Mouse (Mus musculus) layer of hippocampus, adult 9-11 months (tissue): ENCODE results near the gene F11r.

Experiments
- DNase-seq: peaks from one replicate; pipeline ENCODE4 v3.0.0; 2022

F11r gene

DNA sequence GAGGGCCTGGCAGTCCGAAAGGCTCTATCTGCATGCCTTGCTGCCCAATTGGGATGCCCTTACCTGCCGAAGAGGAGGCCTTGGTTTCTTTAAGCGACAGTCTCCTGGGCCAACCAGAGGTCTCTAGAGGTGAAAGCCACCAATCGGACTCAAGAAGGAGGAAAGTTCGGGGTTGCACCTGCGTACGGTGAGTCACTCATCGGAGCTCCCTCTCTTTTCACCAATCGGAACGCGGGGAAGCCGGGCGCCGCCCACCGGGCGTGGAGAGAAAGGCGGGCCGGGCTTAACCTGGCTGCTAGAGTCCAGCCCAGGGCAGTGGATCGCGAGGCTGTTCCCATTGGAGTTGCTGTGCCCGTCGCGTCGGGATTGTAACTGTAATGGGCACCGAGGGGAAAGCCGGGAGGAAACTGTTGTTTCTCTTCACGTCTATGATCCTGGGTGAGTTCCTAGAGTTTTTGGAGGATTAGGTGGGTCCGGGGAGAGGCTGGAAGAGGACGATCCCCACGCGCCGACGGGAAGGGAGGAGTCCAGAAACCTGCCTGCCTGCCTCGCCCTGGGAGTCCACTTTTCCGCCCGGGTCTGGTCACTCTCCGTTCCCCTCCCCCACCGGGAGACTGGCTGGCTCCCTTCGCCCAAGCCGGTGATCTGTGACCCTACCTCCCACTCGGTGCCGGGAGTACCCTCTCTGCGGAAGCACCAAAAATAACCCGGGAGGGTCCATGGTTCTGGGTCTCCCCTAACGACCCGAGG, at the start of gene F11r:
Gene F11r (plus strand): TSS at position 272 of the 750 bp plus-strand sequence.
- peak; percentile 55 for DNase-seq

DNA sequence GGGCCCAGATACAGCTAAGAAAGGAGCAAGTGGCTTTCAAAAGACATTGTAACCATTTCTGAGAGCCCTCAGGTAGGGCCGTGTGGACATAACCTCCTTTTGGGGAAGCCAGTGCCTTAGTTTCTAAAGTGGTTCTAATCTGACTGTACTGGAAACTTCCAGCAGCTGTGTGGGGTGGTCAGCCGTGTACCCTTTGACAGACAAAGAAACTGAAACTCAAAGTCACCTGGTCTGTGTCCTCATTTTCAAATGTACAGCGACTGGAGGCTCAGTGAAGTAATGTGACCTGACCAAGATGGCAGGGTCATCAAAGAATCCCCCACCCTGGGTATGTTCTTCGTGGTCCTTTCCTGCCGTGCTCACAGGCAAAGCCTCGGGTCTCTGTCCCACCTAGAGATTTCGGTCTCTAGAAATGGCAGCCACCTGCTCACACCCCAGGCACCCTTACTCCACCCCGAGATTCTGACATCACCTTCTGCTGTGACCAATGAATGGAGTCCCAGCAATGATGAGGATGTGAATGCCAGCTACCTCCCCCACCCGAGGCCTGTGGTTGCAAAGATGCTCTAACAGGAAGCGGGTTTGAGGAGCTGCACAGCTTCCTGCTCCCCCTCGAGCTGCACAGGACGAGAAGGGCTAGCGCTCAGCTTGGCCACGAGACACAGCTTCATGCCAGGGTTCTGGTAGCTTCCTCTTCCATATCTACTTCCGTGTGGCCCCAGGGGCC, 48.8 kb upstream of the F11r start, which contains the start of gene Arhgap30:
Gene Arhgap30 (plus strand): TSS at position 579 of the 727 bp plus-strand sequence.
- peak; percentile 81 for DNase-seq

DNA sequence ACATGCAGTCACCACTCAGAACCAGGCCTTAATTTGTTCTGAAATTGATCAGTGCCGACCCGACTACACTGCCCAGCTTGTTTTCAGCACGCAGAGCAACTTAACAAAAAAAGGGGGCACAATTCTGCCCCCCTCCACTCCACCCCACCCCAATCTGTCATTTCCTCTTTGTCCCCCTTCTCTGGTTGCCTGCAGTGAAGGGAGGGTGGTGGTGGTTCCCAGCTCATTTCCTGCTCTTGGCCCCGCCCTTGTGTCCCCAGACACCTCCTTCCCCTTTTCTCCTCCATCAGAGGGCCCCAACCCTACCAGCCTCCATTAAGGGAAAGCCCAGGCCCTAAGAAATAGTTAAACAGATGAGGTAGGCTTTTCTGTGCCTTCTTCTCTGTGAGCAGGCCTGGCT, 47.2 kb upstream of the F11r start:
- DNase-seq, result peak; percentile 54

DNA sequence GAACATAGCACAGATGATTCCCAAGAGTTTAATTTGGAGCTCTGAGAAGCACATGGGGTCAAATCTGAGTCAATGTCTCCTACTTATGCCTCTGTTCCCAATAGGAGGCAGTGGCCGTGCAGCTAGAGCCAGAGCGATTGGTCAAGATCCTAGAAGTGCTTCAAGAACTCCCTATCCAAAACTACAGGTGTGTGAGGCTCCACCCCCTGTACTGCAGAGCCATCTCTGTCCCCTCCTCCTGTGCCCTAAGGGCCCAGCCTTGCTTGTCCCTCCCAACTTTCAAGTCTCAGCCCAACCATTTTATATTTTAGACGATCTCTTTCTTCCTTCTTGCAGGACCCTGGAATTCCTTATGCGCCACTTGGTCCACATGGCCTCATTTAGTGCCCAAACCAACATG, 35.5 kb upstream of the F11r start:
- no peak for DNase-seq

GRCm38 (mm10) chr1:171402991-171403390, 34.3 kb upstream of the F11r start:
- no peak for DNase-seq

DNA sequence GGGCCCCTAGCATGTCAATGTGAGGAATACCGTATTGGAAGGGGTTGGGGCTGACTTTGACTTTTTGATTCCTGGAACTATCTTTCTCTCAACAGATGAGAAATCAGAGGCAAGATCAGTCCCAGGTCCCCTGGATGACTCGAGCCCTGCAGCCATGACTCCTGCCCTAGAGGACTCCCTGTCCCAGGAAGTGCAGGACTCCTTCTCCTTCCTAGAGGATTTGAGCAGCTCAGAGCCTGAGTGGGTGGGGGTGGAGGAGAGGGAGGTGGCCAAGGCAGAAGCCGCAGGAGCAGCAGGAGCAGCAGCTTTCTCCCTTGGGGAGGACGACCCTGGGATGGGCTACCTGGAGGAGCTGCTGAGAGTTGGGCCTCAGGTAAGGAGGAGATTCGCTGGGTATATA, 30.1 kb upstream of the F11r start:
- DNase-seq, result no peak

GRCm38 (mm10) chr1:171410231-171410630, 27.1 kb upstream of the F11r start:
- DNase-seq, result no peak

DNA sequence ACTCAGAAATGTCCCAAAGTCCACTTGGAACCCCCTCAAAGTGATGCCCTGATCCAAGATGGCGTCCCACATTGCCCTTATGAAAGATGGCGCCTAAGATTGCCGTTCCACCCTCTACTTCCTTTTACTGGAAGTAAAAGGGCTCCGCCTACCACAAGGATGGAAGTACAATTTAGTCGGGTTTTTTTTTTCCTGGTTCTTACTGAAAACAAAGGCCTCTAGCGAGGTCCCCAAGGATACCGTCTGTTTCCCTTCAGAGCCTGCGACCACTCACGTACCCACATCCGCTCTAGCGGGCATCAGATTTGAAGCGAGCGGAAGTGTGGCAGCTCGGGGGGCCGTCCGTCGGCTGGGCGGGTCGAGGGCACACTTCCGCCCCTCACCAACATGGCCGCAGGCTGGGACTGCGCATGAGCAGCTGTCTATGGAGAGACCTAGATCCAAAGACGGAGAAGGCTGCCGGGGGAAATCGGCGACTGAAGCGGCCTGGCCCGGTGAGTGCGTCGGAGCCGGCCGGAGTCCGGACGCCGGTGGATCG, 26.3 kb upstream of the F11r start, which contains the start of gene Usf1:
Gene Usf1 (plus strand): TSS at position 367 of the 538 bp plus-strand sequence.
- DNase-seq, result peak; percentile 96

- DNase-seq, result no peak
Measured at GRCm38 (mm10) chr1:171411492-171411941, 25.8 kb upstream of the F11r start.

DNA sequence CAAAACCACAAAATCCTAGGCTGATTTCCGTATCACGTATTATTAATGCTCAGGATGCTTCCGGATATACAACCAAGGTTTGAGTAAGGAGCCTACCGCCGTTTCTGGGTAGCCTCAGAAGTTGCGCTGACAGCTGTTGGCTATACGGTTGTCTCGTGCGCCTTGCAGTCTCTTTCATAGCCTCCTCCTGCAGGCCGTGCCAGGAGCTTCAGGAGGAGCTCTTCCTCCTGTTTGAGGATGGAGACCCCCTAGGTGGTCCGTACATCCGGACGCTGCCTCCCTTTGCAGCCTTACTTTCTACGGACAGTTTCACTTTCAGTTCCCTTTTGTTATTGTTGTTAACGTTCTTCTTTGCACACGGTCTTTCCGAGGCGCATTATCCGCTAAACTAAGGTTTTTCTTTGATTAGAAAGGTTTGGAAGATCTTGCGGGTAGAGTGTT, 25.3 kb upstream of the F11r start:
- DNase-seq, result no peak

- peak; percentile 55 for DNase-seq
Measured at GRCm38 (mm10) chr1:171412446-171412845, 24.9 kb upstream of the F11r start.

- DNase-seq, result no peak
Measured at GRCm38 (mm10) chr1:171413608-171414007, 23.7 kb upstream of the F11r start.

GRCm38 (mm10) chr1:171418660-171419059, 18.7 kb upstream of the F11r start, which contains the start of gene Tstd1:
Gene Tstd1 (plus strand): TSS chr1:171418872.
- DNase-seq, result no peak

GRCm38 (mm10) chr1:171419291-171419882, 17.9 kb upstream of the F11r start:
- no peak for DNase-seq

- no peak for DNase-seq
Measured at GRCm38 (mm10) chr1:171419905-171420304, 17.4 kb upstream of the F11r start.

DNA sequence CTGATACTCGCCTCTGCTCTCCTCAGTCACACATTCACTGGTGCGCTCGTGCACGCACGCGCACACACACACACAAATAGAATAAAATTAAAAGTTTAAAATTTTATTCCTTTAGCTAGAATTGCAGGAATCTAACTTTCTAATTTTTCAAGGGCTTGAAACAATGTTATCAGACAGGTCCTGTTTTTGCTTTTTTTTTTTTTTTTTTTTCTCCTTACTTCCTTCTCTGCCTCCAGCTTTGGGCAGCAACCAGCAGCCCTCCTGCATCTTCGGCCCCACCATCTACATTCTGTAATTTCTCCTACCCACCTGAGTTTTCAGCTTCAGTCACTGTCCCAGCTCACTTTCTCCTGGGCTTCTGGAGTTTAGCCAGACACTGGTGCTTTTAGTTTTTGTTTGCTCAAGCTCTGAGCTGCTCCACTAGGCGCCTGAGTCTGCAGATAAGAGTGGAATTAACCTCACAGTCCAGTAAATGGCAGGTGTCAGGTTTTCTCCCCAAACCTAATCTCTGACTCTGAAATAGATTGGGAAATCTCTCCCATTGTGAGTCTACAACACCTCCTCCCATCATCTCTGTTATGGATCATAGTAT, 14.7 kb upstream of the F11r start:
- no peak for DNase-seq

- no peak for DNase-seq
Measured at GRCm38 (mm10) chr1:171424638-171425037, 12.7 kb upstream of the F11r start.

GRCm38 (mm10) chr1:171425126-171425525, 12.2 kb upstream of the F11r start:
- no peak for DNase-seq

DNA sequence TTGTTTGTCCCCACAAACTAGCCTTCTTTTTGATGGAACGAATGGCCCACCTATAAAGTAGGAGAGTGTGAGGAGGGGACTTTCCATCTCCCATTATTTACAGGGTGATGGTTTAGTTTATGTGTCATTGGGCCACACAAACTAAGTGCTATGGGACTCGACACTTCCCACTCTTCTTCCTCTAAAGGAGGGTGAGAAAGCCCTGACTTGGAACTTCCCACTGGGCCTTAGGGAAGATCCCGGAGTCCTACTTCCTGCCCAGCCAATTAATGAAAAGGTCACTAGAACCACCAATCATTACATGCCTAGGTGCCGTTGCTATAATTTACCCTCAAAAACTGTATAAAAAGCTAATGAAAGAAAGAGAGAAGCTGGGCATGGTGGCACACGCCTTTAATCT, 5.2 kb upstream of the F11r start:
- no peak for DNase-seq

DNA sequence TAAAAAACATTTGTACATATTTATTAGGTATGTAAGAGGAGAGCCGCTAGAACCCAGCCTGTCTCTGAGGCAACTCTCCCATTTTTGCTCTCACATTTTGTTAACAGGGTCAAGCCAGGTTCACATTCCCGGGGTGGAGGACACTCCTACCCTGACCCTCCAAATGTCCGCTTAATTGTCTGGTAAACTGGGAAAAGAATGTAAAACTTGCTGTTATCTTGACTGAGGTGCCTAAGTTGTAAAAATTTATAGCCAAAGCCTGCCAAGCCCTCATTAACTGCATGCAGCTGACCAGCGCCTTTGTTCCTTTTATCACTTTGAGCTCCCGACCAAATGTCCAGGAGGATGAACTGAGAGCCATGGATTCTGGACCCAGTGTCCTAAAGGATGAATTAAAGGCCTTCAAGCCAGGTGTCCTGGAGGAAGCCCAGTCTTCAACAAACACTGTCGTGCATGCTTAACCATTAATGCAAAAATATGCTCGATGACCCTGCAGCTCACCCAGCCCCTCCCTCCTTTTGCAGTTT, 2.0 kb upstream of the F11r start:
- no peak for DNase-seq

DNA sequence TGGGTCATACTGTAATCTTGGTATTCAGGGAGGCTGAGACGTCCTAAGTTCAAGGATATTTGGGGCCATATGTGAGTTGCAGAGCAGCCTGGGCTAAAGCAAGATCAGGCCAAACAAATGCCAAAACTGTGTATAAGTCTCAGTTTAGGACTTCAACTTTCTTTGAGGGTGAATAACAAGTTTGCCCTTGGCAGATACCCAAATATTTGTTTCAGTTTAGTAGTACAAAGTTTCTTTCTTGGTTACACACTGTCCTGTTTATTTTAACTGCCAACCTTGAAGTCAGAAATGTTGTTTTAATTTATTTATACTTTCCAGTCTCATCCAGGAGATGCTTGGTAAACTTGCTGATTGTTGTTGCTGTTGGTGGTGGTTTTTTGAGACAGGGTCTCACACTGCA, 1.4 kb upstream of the F11r start:
- no peak for DNase-seq

DNA sequence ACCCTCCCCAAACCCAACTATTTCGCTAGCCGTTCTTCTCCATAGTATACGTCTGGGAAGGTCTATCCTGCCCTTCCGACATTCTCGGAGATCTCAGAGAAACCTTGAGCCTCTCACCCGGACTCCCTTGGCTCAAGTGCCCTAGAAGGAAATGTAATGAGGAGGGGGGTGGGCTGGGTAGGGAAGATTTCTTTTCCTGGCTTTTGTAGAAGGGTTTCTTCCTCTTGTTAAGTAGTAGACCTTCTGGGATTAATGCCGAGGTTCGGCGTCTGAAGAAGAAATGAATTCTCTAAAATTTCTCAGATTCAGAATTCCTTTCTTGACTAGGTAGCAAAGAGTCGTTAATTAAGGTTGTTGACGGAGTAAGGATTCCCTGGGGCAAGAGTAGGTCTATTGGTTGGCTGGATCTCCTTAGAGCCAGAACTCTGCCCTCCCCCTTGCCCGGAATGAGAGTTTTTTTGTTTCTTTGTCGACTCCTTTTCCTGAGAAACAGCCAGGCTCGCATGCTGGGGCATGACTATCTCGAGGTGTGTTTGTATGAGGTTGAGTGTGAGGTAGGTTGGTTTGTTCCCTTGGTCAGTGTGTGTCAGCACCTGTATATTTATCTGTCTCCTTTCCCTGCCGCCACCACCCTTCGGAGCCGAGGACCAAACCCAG, 807 bp downstream of the F11r start:
- DNase-seq, result no peak
